Mouse (Mus musculus) cerebellum, adult 2 months (tissue): ENCODE measurements at regions not wholly inside any gene's neighbourhood (a gene's known extent, or its start where the extent isn't known, plus 50 kb on each side); places are given as distances from the start of the nearest gene placed in this dataset.

Experiments
- CTCF ChIP-seq: fragments of 200-500 bp; IDR thresholded peaks from 2 replicates; pipeline ENCODE4 v1.5.1; 2011; ENCODE audit warnings: low read depth, mild to moderate bottlenecking, control low read depth, low read length, moderate library complexity, borderline replicate concordance; ENCODE audit not compliant: insufficient read depth
- POLR2A ChIP-seq: fragments of 200-500 bp; IDR thresholded peaks from 2 replicates; pipeline ENCODE4 v1.6.1; 2011; ENCODE audit warnings: low read length, control low read depth, borderline replicate concordance; ENCODE audit not compliant: insufficient read depth

- TF ChIP-seq CTCF = no peak
- TF ChIP-seq POLR2A = no peak
Observed at GRCm38 (mm10) chr11:21428749-21429148, 57.7 kb upstream of the Ugp2 start.
